Mouse (Mus musculus) olfactory bulb, adult 2 months (tissue): Measurements from ENCODE around the gene Pdzrn3.

Source experiments
- CTCF ChIP-seq: fragments of 200-500 bp; IDR thresholded peaks from 2 replicates; pipeline ENCODE4 v1.5.1; 2012; ENCODE audit warnings: low read depth, mild to moderate bottlenecking, low read length, moderate library complexity; ENCODE audit not compliant: insufficient read depth
- POLR2A ChIP-seq: fragments of 200-500 bp; IDR thresholded peaks from 2 replicates; pipeline ENCODE4 v1.6.1; 2012; ENCODE audit warnings: mild to moderate bottlenecking, low read depth, low read length, moderate library complexity; ENCODE audit not compliant: insufficient read depth

DNA sequence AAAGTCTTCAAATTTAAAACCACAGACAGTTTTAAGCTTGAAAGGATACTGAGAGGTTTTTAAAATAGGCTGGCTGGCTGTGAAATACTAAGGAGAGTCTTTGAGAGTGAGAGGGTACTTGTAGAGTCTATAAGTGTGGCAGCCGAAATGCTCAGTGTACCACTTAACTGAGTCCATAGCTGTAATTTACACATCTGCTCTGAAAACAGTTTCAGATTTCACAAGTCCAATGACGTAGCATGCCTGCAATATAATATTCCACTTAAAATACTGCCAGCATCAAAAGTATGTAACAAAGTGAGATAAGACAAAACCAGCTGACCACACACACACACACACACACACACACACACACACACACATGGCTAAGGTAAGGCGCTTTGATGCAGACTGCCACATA is 101.9 kb downstream of the Pdzrn3 start:
- TF ChIP-seq CTCF (no peak), POLR2A (no peak)
